Mouse (Mus musculus) hematopoietic stem cell, adult 5-6 weeks (primary cell): ENCODE results near the gene Slc52a3. TPM values are rescaled to one million over a fixed set of nuclear protein-coding genes. Genes with fewer than 3 reads are reported as not detected.

Experiments
- ATAC-seq, 2 experiments: fragments of 125-278 bp in 1 of 2; replicated peaks in 1 of 2; 2 replicates each; pipeline ENCODE4 v1.8.0; 2016 to 2017; ENCODE audit warnings: inconsistent platforms in 2 of 2, mild to moderate bottlenecking in 2 of 2, moderate number of reproducible peaks in 2 of 2, low read depth in 1 of 2, moderate TSS enrichment in 1 of 2; ENCODE audit not compliant: low FRiP score in 2 of 2, poor library complexity in 2 of 2, severe bottlenecking in 2 of 2, insufficient read depth in 1 of 2, low TSS enrichment in 1 of 2
- total RNA-seq: library from RNA; stranded (forward); fragments of 172-1452, 232-1000 nt; gene quantifications from 2 replicates; pipeline ENCODE4 v1.2.3, GENCODE M21; 2017

Gene Slc52a3
- total RNA-seq, 1 experiment from 2014 or later = 0.45 TPM

DNA sequence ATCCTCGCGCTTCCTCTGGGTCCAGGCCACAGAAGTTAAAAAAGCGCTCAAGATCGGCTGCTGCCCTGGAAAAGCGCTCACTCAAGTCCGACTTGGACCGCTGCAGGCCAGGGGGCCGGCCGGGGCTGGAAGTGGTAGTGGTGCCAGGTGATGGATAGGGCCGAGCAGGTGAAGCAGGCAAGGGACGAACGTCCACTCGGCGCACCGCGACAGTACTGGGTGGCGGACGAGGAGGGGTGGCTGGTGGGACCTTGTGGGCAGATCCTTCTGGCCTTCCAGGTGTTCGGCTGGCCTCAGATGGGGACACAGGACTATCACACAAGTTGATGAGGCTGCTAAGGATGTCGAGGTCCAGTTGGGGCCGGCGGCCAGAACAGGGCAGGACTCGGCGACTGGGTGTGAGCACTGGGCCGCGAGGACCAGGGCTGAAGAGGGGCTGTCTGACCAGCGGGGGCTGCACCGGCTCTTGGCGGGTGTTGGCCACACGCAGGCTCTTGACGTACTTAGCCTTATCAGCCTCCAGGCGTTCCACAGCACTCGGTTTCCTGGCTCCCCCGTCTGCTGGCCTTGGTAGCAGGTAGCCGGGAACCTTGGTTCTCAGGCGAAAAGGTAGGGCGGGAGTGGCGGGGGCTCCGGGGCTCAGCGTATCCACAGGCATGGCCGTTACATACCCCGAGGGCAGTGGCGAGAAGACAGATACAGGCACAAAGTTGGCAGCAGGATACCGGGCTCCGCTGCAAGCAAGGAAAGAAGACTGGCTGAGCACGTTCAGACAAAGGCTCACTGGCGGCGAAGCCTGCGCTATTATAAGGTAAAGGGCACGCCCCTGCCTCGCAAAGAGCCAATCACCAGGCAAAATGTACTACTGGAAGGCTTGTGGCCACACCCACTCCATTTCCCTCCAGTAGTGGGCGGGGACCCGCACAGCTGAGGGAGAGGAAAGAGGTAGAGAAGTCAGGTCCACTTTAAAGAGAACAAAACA, 25.8 kb upstream of the Slc52a3 start:
- ATAC-seq = peak; percentile 55 to 63

DNA sequence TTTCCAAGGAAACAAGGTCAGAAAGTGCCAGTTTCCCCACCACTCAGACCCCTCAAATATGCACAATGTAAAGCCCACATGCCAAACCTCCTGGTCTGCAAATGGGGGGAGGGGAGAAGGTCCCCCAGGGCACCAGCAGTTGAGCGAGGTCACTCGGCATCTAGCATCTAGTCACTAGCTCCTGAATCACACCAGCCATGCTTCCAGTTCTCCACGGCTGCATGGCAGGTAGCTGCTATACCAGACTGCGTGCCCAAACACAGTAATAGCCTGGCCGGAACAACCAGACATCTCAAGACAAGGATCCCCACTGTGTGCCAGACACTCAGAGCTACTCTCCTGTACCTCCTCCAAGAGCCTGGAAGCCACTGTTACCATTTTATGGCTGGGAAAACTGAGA, 24.6 kb upstream of the Slc52a3 start:
- ATAC-seq = no peak

DNA sequence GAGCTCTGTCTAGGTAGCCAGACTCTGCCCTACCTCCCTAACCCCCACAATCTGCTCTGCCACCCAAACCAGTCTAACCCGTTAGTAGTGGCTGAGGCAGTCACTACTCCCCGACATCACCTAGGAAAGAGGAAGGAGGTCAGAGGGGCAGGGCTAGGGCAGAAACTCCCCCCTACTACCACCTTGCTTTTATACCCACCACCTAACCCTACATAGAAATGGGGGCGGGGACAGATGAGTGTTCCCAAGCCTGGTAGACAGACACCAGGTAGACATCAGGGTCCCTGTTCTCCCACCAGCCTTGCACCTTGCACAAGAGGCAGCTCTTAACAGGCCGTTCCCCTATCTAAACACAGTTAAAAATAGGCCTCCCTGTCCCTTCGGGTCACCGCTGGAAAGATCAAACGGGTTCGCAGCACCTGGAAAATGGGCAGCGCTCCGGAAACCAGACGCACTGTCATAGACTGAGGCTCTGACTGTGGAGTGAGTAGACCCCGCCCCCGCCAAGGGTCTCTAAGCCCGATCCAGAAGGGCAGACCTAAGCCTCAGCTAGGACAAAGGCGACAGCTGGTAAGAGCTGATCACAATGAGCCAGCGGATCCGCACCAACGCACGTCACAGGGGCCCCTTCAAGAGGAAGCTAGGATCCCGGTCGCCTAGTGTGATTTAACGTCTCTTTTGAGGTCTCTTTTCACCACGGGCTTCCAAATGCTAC, 23.3 kb upstream of the Slc52a3 start:
- peak; percentile 63 to 73 for ATAC-seq

DNA sequence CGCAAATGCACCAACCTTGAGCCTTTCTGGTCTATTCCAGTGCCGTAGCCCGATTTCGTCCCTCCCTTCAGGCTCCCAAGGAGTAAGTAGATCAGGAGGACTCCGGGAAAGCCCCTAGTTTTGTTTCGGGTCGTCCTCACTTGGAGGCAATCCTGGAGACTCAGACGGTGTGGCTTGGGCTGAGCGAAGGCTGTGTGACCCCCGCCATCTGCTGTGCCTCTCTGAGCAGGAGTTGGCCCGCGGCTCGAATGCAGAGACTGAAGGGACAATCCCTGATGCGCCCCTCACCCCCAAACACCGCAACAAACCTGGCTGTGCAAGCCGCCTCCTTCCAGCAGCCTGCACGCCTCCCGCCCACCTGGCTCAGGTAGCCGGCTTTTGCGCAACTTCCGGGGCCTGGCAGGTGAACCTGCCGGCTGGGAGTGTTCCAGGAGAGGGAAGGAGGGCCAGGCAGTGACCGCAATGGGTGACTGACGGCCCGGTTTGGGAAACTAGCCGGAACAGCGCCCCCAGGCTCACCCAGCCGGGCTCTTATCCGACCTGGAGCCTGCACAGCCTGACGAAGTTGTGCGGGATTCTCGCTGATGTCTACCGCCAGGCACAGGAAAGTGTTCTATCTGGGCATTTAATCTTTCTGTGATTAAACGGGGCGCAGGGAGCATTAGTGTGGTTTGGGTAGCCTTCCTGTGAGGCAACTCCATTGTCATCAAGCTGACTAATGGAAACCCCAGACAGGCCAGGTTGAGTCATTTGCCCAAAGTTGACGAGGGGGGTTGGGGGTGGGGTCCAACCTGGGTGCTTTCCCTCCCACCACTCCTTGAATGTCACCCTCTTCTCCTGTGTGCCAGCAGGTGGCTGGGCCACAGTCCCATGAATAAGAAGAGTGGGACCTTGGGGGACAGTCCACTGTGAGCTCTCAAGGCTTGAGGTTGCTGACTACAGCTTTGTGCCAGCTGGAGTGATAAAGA, 22.4 kb upstream of the Slc52a3 start:
- peak; percentile 9 to 30 for ATAC-seq

DNA sequence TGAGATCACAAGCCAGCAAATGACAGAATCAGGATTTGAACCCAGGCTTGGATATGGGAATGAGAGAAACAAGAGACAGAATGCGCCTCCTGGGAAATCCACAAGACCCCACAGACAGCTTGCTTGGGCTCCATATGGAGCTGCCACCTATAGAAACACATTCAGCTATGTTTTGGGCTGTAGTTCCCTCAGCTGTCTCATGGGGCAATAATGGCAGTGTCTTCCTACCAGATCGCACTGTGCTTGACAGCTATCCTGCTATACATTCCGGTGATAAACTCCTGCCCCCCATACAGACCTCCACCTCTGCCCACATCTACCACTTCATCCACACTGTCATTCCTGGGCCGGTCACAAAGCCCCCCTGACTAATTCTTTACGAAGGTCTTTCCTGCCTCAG, 21.0 kb upstream of the Slc52a3 start:
- ATAC-seq = no peak

DNA sequence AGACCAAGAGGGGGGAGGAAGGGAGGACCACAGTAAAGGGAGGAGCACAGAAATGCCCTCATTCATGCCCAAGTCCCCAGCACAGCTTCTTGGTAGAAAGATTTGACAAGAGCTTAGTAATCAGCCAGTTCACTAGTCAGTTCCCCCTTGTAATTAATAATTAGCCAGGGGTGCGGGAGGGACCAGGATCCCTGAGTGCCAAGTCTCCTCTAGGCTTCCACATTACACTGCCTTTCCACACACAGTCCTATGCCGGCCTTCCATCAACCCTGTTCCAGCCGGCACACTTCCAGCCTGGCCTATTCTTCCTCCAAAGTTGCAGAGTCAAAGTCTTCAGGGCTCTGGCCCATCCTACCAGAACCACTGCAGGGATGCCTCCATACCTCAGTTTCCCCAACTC, 20.2 kb upstream of the Slc52a3 start:
- no peak for ATAC-seq

DNA sequence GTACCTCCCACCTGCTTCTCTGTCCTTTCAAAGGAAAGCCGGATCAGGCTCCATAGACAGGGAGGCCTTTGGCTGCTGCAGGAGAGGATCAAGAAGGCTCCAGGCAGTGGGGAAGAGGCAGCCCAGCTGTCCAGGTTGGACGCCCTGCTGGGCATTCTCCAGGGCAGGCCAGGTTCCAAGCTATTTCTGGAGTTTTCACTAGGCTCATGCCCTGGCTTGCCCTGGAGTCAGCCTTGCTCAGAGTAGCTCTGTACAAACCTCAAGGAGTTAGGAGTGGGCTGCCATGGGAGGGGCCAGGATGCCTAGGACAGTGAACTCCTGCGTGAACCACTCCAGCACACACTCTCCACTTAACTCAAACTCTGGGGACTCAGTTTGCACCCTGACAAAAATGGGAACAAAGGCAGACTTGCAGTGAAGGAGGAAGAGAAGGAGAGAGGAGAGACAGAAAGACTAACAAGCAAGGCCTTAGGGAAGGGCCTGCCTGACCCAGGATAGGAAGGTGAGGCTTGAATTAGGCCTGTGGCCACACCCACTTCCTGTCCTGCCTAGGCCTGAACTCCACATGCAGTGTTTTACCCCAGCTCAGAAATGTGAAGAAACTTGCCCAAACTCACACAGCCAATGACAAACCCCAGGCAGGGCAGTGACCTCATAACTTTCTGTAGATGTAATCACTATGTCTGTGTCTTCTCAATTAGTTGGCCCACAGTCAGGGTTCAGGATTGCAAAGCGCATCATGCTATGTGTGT, 18.4 kb upstream of the Slc52a3 start:
- no peak for ATAC-seq

DNA sequence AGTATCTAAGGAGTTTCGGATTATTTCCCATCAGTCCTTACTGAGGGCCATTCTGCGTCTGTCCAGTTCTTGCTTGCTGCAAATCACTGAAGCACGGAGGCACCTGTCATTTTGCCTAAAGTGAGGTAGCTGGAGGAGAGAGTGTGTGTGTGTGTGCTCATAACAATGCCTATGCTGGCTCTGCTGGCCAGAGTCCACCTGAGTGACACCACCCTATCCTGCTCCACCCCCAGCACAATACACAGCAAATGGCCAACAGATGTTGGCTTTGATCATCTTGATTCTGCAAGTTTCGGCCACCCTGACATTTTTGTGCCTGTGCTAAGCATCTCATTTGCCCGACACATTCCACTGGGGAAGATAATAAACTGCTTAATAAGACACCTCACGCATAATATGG, 17.8 kb upstream of the Slc52a3 start:
- no peak for ATAC-seq

DNA sequence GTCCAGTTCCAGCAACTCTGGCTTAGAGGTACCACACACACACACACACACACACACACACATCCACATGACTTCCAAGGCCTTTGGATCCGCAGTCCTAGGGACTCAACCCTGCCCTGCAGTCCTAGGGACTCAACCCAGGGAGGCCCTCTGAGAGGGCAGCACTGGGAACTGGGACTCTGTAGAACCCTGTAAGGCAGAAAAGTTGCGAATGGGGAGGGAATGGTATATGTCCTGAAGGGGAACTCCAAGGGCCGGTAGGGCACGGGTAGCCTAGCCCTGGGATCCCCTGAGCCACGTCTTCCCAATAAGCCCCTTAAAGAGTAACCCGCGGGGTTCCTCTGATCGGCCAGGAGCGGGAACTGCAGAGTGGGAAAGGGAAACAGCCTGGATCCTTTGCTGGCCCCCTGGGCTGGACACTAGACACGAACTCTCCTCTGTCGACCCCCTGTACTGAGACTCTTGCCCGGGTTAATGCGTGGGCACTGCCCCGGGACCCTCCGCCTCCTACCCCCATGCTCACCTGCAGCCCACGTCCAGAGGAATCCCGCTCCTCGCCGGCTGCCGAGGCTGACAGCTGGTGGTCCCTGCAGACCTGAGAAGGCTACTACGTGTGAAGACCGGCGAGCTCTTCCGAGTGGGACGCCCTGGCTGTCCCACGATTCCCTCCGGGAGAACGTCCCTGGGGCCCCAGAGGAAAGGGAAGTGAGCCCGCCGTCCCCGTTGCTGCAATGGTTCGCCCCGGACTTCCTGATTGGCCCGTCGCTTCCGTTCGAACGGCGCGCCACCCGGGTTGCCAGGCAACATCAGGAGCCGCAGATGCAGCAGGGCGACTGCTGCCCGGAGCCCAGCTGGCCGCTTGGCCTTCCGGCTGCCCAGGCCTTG, 16.6 kb upstream of the Slc52a3 start, which contains the start of gene Fam110a:
Fam110a (minus strand) TSS at position 750 of the 885 bp plus-strand sequence.
- ATAC-seq = peak; percentile 89 to 92

DNA sequence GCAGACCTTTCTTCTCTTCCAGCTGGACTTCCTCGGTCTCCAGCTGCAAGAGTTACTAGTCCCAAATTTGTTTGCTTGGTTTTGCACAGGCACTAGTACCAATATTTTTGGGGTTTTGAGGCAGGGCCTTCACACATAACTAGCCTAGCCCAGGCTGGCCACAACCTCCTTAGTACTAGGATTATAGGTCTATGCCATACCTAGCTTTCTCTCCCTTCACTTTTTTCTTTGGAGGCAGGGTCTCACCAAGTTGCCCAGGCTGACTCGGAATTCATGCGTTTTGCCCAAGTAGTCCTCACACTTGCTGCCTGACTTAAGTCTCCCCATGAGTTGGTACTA, 16.0 kb upstream of the Slc52a3 start:
- peak; percentile 10 to 16; a peak in 2 of 4 replicates for ATAC-seq

DNA sequence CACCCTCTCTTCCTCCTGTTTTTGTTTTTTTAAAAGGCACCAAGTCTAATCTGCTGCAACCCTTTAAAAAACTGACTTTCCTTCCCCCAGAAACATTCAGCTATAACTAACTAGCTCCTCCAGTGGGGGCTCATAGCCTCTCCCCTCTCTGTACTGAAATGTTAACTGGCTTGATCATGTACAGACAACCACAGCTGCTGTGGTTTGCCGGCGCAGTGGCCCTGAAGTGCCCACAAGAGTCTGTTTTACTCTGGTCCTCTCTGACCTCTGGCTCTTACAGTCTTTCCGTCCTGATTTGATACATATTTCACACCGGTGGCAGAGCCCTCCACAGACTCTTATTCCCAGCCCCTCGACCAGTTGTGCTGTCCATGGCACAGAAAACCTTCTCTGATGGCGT, 15.0 kb upstream of the Slc52a3 start:
- peak; percentile 16 to 25; a peak in 2 of 4 replicates for ATAC-seq

DNA sequence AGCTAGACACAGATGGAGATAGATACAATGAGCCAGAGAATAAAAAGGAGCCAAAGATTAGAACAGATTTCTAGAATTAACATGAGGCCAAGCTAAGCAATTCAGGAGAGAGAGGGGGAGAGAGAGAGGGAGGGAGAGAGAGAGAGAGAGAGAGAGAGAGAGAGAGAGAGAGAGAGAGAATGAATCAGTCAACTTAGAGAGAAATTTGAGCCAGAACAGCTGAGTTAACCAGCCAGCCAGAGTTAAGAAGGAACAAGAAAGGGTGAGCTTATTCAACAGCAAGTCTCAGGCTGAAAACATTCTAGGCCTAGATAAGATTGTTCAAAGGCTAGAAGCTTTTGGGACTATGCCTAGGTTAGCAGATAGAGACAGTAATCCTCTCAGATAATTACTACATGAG, 13.8 kb upstream of the Slc52a3 start:
- ATAC-seq = no peak

DNA sequence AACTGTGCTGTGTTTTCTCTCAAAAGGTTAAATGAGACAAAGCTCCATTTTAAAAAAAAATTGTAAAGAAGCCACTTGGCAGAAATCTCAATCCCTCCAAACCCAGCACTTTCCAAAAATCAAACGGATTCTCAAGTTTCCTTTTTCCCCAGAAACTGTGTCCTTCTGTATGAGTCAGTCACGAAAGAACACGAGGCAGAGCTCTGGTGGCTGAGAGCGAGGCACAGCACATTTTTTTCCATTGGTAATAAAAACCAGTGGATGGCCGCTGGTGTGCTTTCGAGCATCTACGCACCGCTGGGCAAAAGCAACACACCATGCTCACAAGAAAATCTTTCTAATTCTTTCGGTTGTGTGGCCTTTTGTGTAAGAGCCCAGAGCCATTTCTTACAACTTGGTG, 12.3 kb upstream of the Slc52a3 start:
- no peak for ATAC-seq

DNA sequence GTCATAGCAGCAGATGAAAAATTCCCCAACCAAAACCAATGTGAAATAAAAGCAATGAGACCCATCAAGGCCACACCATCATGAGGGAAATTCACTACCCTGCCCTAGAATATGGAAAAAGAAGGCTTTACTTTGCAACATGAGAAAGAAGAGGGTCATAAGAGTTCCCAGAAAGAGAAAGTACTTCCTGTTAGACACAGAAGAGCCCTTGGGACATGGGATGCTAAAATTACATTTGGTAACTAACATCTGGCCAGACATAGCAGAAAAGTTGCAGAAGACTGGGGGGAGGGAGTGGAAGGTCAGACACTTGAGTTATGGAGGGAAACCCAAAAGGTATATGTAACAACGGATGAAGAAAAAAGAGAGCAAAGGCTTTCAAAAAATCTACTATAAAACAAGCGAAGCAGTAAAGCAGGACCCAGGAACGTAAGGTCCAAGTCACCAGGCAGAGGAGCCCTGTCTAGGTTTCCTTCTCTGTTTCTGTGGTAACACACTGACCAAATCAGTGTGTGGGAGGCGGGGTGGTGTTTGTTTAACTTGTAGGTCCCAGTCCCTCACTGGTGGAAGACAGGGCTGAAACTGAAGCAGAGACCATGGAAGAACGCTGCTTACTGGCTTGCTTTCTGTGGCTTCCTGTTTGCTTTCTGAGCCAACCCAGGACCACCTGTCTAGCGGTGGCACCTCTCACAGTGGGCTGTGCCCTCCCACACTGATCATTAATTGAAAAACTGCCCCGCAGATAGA, 10.7 kb upstream of the Slc52a3 start:
- peak; percentile 33 to 41; a peak in 1 of 4 replicates for ATAC-seq

DNA sequence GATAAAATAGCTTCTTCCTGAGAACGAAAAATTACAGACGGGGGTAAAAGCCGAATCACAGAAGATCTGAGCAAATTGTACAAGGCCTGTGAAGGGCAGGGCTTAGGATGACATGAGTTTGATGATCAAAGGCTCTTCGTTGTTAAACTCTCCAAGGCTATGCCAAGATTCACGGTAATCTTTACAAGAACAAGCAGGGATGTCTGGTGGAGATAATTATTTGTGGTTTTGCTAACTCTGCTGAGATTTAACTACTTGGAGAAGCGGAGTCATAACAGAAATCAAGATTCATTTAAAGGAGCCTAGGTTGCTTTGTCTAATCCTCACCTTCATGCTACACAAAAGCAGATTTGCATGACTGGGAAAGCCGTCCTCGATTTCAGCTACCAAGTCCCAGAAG, 9.4 kb upstream of the Slc52a3 start:
- ATAC-seq = no peak
